Mouse (Mus musculus) myocyte (in vitro differentiated cells): ENCODE measurements around the gene Hyal3.

Experiments used
- CEBPB ChIP-seq: IDR thresholded peaks from 2 replicates; pipeline ENCODE4 v1.6.1; 2011; ENCODE audit warnings: mild to moderate bottlenecking, moderate library complexity; ENCODE audit not compliant: poor library complexity, insufficient read depth, severe bottlenecking
- E2F4 ChIP-seq: IDR thresholded peaks from one replicate; pipeline ENCODE4 v1.6.1; 2011; ENCODE audit warnings: mild to moderate bottlenecking, control low read depth, moderate library complexity; ENCODE audit not compliant: insufficient read depth
- MYOD1 ChIP-seq, 3 experiments: IDR thresholded peaks; one replicate each; pipeline ENCODE4 v1.6.1; 2011; ENCODE audit warnings: control low read depth in 2 of 3, low read depth in 2 of 3, mild to moderate bottlenecking in 2 of 3, moderate library complexity in 1 of 3; ENCODE audit not compliant: insufficient read length in 2 of 3, control insufficient read depth in 1 of 3
- MYOG ChIP-seq, 3 experiments: IDR thresholded peaks; one replicate each; pipeline ENCODE4 v1.6.1; 2011; ENCODE audit warnings: control low read depth in 2 of 3, low read depth in 2 of 3, mild to moderate bottlenecking in 2 of 3; ENCODE audit not compliant: insufficient read length in 2 of 3, control insufficient read depth in 1 of 3, insufficient read depth in 1 of 3
- POLR2A ChIP-seq: IDR thresholded peaks from one replicate; pipeline ENCODE4 v1.6.1; 2011; ENCODE audit warnings: low read depth, mild to moderate bottlenecking, control low read depth, moderate library complexity; ENCODE audit not compliant: insufficient read length
- POLR2AphosphoS2 ChIP-seq: IDR thresholded peaks from one replicate; pipeline ENCODE4 v1.6.1; 2011; ENCODE audit warnings: low read depth, control low read depth; ENCODE audit not compliant: insufficient read length
- SRF ChIP-seq: IDR thresholded peaks from one replicate; pipeline ENCODE4 v1.6.1; 2011; ENCODE audit warnings: low read depth; ENCODE audit not compliant: control insufficient read depth, insufficient read length
- TCF12 ChIP-seq: IDR thresholded peaks from one replicate; pipeline ENCODE4 v1.6.1; 2011; ENCODE audit warnings: mild to moderate bottlenecking, control low read depth; ENCODE audit not compliant: poor library complexity, insufficient read depth, severe bottlenecking
- TCF3 ChIP-seq: IDR thresholded peaks from one replicate; pipeline ENCODE4 v1.6.1; 2011; ENCODE audit warnings: low read depth, control low read depth; ENCODE audit not compliant: insufficient read length
- USF1 ChIP-seq: IDR thresholded peaks from one replicate; pipeline ENCODE4 v1.6.1; 2011; ENCODE audit warnings: low read depth, mild to moderate bottlenecking, control low read depth, moderate library complexity

DNA sequence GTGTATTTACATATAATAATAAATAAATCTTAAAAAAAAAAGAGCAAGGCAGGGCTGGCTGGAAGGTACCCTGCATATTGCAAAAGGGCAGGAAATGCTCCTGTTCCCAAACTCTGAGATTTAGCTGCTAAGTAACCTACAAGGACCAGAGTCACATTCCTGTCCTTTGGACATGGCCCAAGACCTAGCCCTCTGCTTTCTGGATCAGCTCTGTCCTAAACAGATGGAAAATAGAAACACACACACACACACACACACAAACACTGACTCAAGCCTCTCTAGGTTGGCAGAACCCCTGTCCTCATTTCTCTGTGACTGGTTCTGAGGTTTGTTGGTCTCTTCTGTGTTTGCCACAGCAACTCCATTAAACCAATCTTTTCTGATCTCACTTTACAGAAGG lies 40.3 kb downstream of the Hyal3 start:
- TF ChIP-seq POLR2A (no peak), TCF12 (no peak), MYOD1 (IDR thresholded peaks at IDR 0.05; ENCODE audit: control insufficient read depth in 1 of 3, insufficient read length in 2 of 3, low read depth in 2 of 3) (no peak), E2F4 (no peak), CEBPB (no peak), SRF (no peak), POLR2AphosphoS2 (no peak), USF1 (no peak), TCF3 (no peak), MYOG (IDR thresholded peaks at IDR 0.05; ENCODE audit: control insufficient read depth in 1 of 3, insufficient read depth in 1 of 3, insufficient read length in 2 of 3, low read depth in 2 of 3) (no peak)
